Mouse (Mus musculus): ENCODE measurements at regions not wholly inside any gene's neighbourhood (a gene's known extent, or its start where the extent isn't known, plus 50 kb on each side); places are given as distances from the start of the nearest gene placed in this dataset.

- H3K9me3 ChIP-seq (ENCODE audit: low read length) = no peaks in the 10 kb centered on the region
- H3K9ac ChIP-seq (replicated peaks; ENCODE audit: low read length, poor library complexity, severe bottlenecking) = no peak overlapping the region
- WGBS = 87% methylated on average over 9 of the region's 9 CpGs
- H3K27ac ChIP-seq (ENCODE audit: low read depth, low read length) = no peak overlapping the region
- DNase-seq (ENCODE audit: low spot score) (peak; percentile 84), ATAC-seq (ENCODE audit: low FRiP score) (no peak)
- H3K4me1 ChIP-seq (ENCODE audit: insufficient read depth, low read length) = no peaks in the 10 kb centered on the region
- no peak overlapping the region for H3K4me2 ChIP-seq (ENCODE audit: low read depth, low read length, poor library complexity, severe bottlenecking)
- no peaks in the 10 kb centered on the region for H3K36me3 ChIP-seq (ENCODE audit: insufficient read depth, low read length)
- TF ChIP-seq CTCF (IDR thresholded peaks at IDR 0.05) = no peak
- no peak overlapping the region for H3K4me3 ChIP-seq (ENCODE audit: low read depth, low read length)
- H3K27me3 ChIP-seq (ENCODE audit: insufficient read depth, low read length) = no peaks in the 10 kb centered on the region
Observed at GRCm38 (mm10) chr1:137690860-137691595, 484.5 kb downstream of the Ptprc start.

- Histone ChIP-seq H3K36me3 (ENCODE audit: insufficient read depth, low read length) (no peaks in the 10 kb centered on the region), H3K9ac (replicated peaks; ENCODE audit: low read length, poor library complexity, severe bottlenecking) (no peak overlapping the region), H3K4me1 (ENCODE audit: insufficient read depth, low read length) (no peaks in the 10 kb centered on the region), H3K4me2 (ENCODE audit: low read depth, low read length, poor library complexity, severe bottlenecking) (no peak overlapping the region), H3K9me3 (ENCODE audit: low read length) (no peaks in the 10 kb centered on the region), H3K4me3 (ENCODE audit: low read depth, low read length) (no peak overlapping the region), H3K27ac (ENCODE audit: low read depth, low read length) (no peak overlapping the region), H3K27me3 (ENCODE audit: insufficient read depth, low read length) (no peaks in the 10 kb centered on the region)
- no peak for TF ChIP-seq CTCF (IDR thresholded peaks at IDR 0.05)
- 79% methylated on average over 5 of the region's 5 CpGs for WGBS
- DNase-seq (ENCODE audit: low spot score) = no peak
- no peak for ATAC-seq (ENCODE audit: low FRiP score)
Observed at GRCm38 (mm10) chr1:137670650-137671049, 504.9 kb downstream of the Ptprc start.

- Histone ChIP-seq H3K4me3 (ENCODE audit: low read depth, low read length) (no peak overlapping the region), H3K27ac (ENCODE audit: low read depth, low read length) (no peak overlapping the region), H3K9ac (replicated peaks; ENCODE audit: low read length, poor library complexity, severe bottlenecking) (no peak overlapping the region), H3K36me3 (ENCODE audit: insufficient read depth, low read length) (no peaks in the 10 kb centered on the region), H3K9me3 (ENCODE audit: low read length) (no peaks in the 10 kb centered on the region), H3K4me2 (ENCODE audit: low read depth, low read length, poor library complexity, severe bottlenecking) (no peak overlapping the region), H3K27me3 (ENCODE audit: insufficient read depth, low read length) (no peaks in the 10 kb centered on the region), H3K4me1 (ENCODE audit: insufficient read depth, low read length) (no peaks in the 10 kb centered on the region)
- WGBS = 70% methylated on average over 3 of the region's 3 CpGs
- TF ChIP-seq CTCF (IDR thresholded peaks at IDR 0.05) = no peak
- ATAC-seq (ENCODE audit: low FRiP score) (no peak), DNase-seq (ENCODE audit: low spot score) (no peak)
Observed at GRCm38 (mm10) chr1:137669849-137670248, 505.7 kb downstream of the Ptprc start.

- Histone ChIP-seq H3K27ac (ENCODE audit: low read depth, low read length) (no peak overlapping the region), H3K4me3 (ENCODE audit: low read depth, low read length) (no peak overlapping the region), H3K9me3 (ENCODE audit: low read length) (no peaks in the 10 kb centered on the region), H3K4me2 (ENCODE audit: low read depth, low read length, poor library complexity, severe bottlenecking) (no peak overlapping the region), H3K4me1 (ENCODE audit: insufficient read depth, low read length) (no peaks in the 10 kb centered on the region), H3K9ac (replicated peaks; ENCODE audit: low read length, poor library complexity, severe bottlenecking) (no peak overlapping the region), H3K36me3 (ENCODE audit: insufficient read depth, low read length) (no peaks in the 10 kb centered on the region), H3K27me3 (ENCODE audit: insufficient read depth, low read length) (no peaks in the 10 kb centered on the region)
- no peak for TF ChIP-seq CTCF (IDR thresholded peaks at IDR 0.05)
- WGBS = 84% methylated on average over 1 of the region's 1 CpGs
- DNase-seq (ENCODE audit: low spot score) (no peak), ATAC-seq (ENCODE audit: low FRiP score) (no peak)
Observed at GRCm38 (mm10) chr1:137658141-137658540, 517.4 kb downstream of the Ptprc start.

GRCm38 (mm10) chr1:137656900-137657458, 518.5 kb downstream of the Ptprc start:
- Histone ChIP-seq H3K4me1 (ENCODE audit: insufficient read depth, low read length) (no peaks in the 10 kb centered on the region), H3K9ac (replicated peaks; ENCODE audit: low read length, poor library complexity, severe bottlenecking) (no peak overlapping the region), H3K4me3 (ENCODE audit: low read depth, low read length) (no peak overlapping the region), H3K4me2 (ENCODE audit: low read depth, low read length, poor library complexity, severe bottlenecking) (peak overlapping the region; percentile 12; the same call in 1 of the 2 replicates), H3K9me3 (ENCODE audit: low read length) (no peaks in the 10 kb centered on the region), H3K27me3 (ENCODE audit: insufficient read depth, low read length) (no peaks in the 10 kb centered on the region), H3K27ac (ENCODE audit: low read depth, low read length) (peak overlapping the region; percentile 14; the same call in 1 of the 2 replicates), H3K36me3 (ENCODE audit: insufficient read depth, low read length) (no peaks in the 10 kb centered on the region)
- TF ChIP-seq CTCF (IDR thresholded peaks at IDR 0.05) = no peak
- DNase-seq (ENCODE audit: low spot score) (peak; percentile 56), ATAC-seq (ENCODE audit: low FRiP score) (peak; percentile 71)
- 3% methylated on average over 6 of the region's 6 CpGs for WGBS

GRCm38 (mm10) chr1:137654171-137654570, 521.3 kb downstream of the Ptprc start:
- Histone ChIP-seq H3K4me2 (ENCODE audit: low read depth, low read length, poor library complexity, severe bottlenecking) (no peak overlapping the region), H3K9ac (replicated peaks; ENCODE audit: low read length, poor library complexity, severe bottlenecking) (no peak overlapping the region), H3K4me3 (ENCODE audit: low read depth, low read length) (no peak overlapping the region), H3K27ac (ENCODE audit: low read depth, low read length) (no peak overlapping the region), H3K9me3 (ENCODE audit: low read length) (no peaks in the 10 kb centered on the region), H3K36me3 (ENCODE audit: insufficient read depth, low read length) (no peaks in the 10 kb centered on the region), H3K27me3 (ENCODE audit: insufficient read depth, low read length) (no peaks in the 10 kb centered on the region), H3K4me1 (ENCODE audit: insufficient read depth, low read length) (no peaks in the 10 kb centered on the region)
- DNase-seq (ENCODE audit: low spot score) (no peak), ATAC-seq (ENCODE audit: low FRiP score) (no peak)
- 48% methylated on average over 4 of the region's 4 CpGs for WGBS
- no peak for TF ChIP-seq CTCF (IDR thresholded peaks at IDR 0.05)
